24 mouse cellular contexts compared by ENCODE assay signal in genomic region chr8:34740836-34741235, GRCm38 (mm10).
DNase-seq lines count a peak whose midpoint lies in the region; ATAC-seq lines count a peak whose summit lies in the region.
"Had no signal": no experiment of that assay in that cellular context is flagged by ENCODE, and none has a peak within 500 bp of the region (broad histone marks: within the 10 kb centered on the region; RNA-seq: fewer than 3 reads in every experiment).

No protein-coding gene starts in this region.

- no peak for ATAC-seq in heart, embryonic 12.5 days (ENCODE audit: insufficient number of reproducible peaks, low FRiP score)
- peak; percentile 12 for ATAC-seq in activated CD4-positive, CD25-positive, alpha-beta regulatory T cell, adult 4 months
- ATAC-seq in inflammation-experienced regulatory T-cells, adult 6 months, result peak; percentile 11
- ATAC-seq: forebrain, embryonic 13.5 days; forebrain, embryonic 15.5 days; forebrain, postnatal 0 days; Patski had no signal

- no peak overlapping the region for H3K4me3 ChIP-seq in heart, embryonic 10.5 days
- no peak overlapping the region for H3K4me3 ChIP-seq in heart, embryonic 12.5 days
- H3K4me3 ChIP-seq: embryonic facial prominence, embryonic 10.5 days; embryonic facial prominence, embryonic 12.5 days; forebrain, embryonic 13.5 days; forebrain, embryonic 15.5 days had no signal

- H3K9ac ChIP-seq in heart, embryonic 12.5 days, result no peak overlapping the region
- H3K9ac ChIP-seq: embryonic facial prominence, embryonic 12.5 days; forebrain, embryonic 13.5 days; forebrain, embryonic 15.5 days; forebrain, postnatal 0 days had no signal

- H3K4me2 ChIP-seq in heart, embryonic 12.5 days, result no peak overlapping the region
- H3K4me2 ChIP-seq: embryonic facial prominence, embryonic 12.5 days; forebrain, embryonic 13.5 days; forebrain, embryonic 15.5 days had no signal

- 70% methylated on average over 10 of the region's 10 CpGs for WGBS in heart, embryonic 10.5 days
- 75% methylated on average over 10 of the region's 10 CpGs for WGBS in heart, embryonic 12.5 days

- H3K27ac ChIP-seq in heart, embryonic 10.5 days, result no peak overlapping the region
- H3K27ac ChIP-seq in heart, embryonic 12.5 days (ENCODE audit: poor library complexity, severe bottlenecking), result no peak overlapping the region
- H3K27ac ChIP-seq: embryonic facial prominence, embryonic 10.5 days; embryonic facial prominence, embryonic 12.5 days; forebrain, embryonic 13.5 days; forebrain, embryonic 15.5 days had no signal

- no peaks in the 10 kb centered on the region for H3K4me1 ChIP-seq in heart, embryonic 10.5 days
- peaks cover 5% of the 10 kb centered on the region for H3K4me1 ChIP-seq in heart, embryonic 12.5 days (replicated peaks)
- H3K4me1 ChIP-seq: forebrain, embryonic 15.5 days had no signal

- peak; percentile 53 for DNase-seq in heart, embryonic 10.5 days (ENCODE audit: low spot score)
- peak; percentile 59 for DNase-seq in CD4-positive, CD25-positive, alpha-beta regulatory T cell, adult 2 months (ENCODE audit: low read depth, low spot score)
- no peak for DNase-seq in layer of hippocampus, adult 9-11 months
- no peak for DNase-seq in spleen, postnatal 4 days (ENCODE audit: low spot score in 2 of 2)
- DNase-seq in gastrocnemius, adult 8-10 months (ENCODE audit: low spot score in 2 of 2), result no peak
- DNase-seq: adrenal gland, adult 2 months; adrenal gland, postnatal 10 days; adrenal gland, postnatal 25 days; cerebellum, adult 11 months; cerebellum, adult 18-20 months; cerebellum, adult 9-10 months; cerebellum, postnatal 10 days; cerebellum, postnatal 25 days; forebrain, postnatal 0 days had no signal

- no peaks in the 10 kb centered on the region for H3K9me3 ChIP-seq in heart, embryonic 10.5 days
- H3K9me3 ChIP-seq in heart, embryonic 12.5 days (replicated peaks), result no peaks in the 10 kb centered on the region
- H3K9me3 ChIP-seq: embryonic facial prominence, embryonic 10.5 days; embryonic facial prominence, embryonic 12.5 days; forebrain, embryonic 13.5 days; forebrain, embryonic 15.5 days had no signal

- no peaks in the 10 kb centered on the region for H3K36me3 ChIP-seq in heart, embryonic 10.5 days
- H3K36me3 ChIP-seq in heart, embryonic 12.5 days, result no peaks in the 10 kb centered on the region
- H3K36me3 ChIP-seq: embryonic facial prominence, embryonic 10.5 days; embryonic facial prominence, embryonic 12.5 days; forebrain, embryonic 15.5 days; G1E had no signal

- no peaks in the 10 kb centered on the region for H3K27me3 ChIP-seq in heart, embryonic 10.5 days (ENCODE audit: insufficient read depth, poor library complexity, severe bottlenecking)
- no peaks in the 10 kb centered on the region for H3K27me3 ChIP-seq in heart, embryonic 12.5 days (replicated peaks)
- H3K27me3 ChIP-seq: CH12.LX; embryonic facial prominence, embryonic 12.5 days; forebrain, embryonic 13.5 days; forebrain, embryonic 15.5 days; Patski had no signal

Comparison
In these comparisons a context has a peak if more than half of its experiments do, and no peak if none do; other contexts are left out.
1. DNase-seq: peak in heart, embryonic 10.5 days (single experiment) and CD4-positive, CD25-positive, alpha-beta regulatory T cell, adult 2 months (single experiment); none in layer of hippocampus, adult 9-11 months (single experiment), spleen, postnatal 4 days (0 of 2) and gastrocnemius, adult 8-10 months (0 of 2).